Mouse (Mus musculus) spleen, adult 2 months (tissue): Measurements from ENCODE around the gene Ddx1.

ENCODE experiments used
- CTCF ChIP-seq: fragments of 200-500 bp; IDR thresholded peaks from 2 replicates; pipeline ENCODE4 v1.5.1; 2011; ENCODE audit warnings: mild to moderate bottlenecking, inconsistent platforms; ENCODE audit not compliant: insufficient read depth, insufficient read length, insufficient replicate concordance; ENCODE audit errors: extremely low read depth
- POLR2A ChIP-seq: fragments of 200-500 bp; IDR thresholded peaks from 2 replicates; pipeline ENCODE4 v1.6.1; 2011; ENCODE audit warnings: low read depth, low read length, inconsistent platforms

DNA sequence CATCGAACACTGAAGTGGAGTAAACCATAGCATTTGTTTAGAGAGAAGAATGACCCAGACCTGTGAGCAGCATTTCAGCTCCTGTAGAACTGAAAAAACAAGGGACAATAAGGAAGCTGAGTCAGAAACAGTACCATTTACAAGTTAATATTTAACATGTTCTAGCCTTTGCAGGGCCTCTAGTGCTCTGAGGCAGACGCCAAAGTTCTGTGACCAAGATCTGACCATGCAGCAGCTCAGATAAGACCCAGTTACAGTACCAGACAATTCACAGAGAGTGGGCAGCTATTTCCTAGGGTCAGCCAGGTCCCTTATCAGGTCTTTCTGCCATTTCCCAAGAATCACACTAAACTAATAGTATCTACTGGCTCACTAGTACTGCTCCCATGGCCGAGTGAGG, 31.4 kb downstream of the Ddx1 start:
- TF ChIP-seq POLR2A (no peak), CTCF (no peak)
